Mouse (Mus musculus): ENCODE results near the gene Rmi1. TPM values are rescaled to one million over a fixed set of nuclear protein-coding genes. Genes with fewer than 3 reads are reported as not detected.

Gene Rmi1
- total and polyA plus RNA-seq, 3 experiments: 15.5 to 21.4 TPM; not detected in 1

GRCm38 (mm10) chr13:58419266-58419665 lies 17.2 kb downstream of the Rmi1 start:
- no peak for DNase-seq (ENCODE audit: low read depth, low spot score)
- H3K36me3 ChIP-seq (ENCODE audit: control insufficient read depth in 1 of 2, insufficient read depth in 2 of 2, low read length in 2 of 2): no peaks in the 10 kb centered on the region
- no peak overlapping the region for H3K27ac ChIP-seq (ENCODE audit: control insufficient read depth, low read depth, low read length)
- H3K4me3 ChIP-seq (ENCODE audit: control insufficient read depth in 1 of 2, insufficient read depth in 1 of 2, low read depth in 2 of 2, low read length in 2 of 2): no peak overlapping the region
- no peaks in the 10 kb centered on the region for H3K27me3 ChIP-seq (ENCODE audit: control insufficient read depth in 1 of 2, insufficient read depth in 2 of 2, low read length in 2 of 2)
- no peaks in the 10 kb centered on the region for H3K79me2 ChIP-seq (ENCODE audit: control insufficient read depth, insufficient read depth, low read length, poor library complexity)
- H3K9ac ChIP-seq (ENCODE audit: control insufficient read depth, low read depth, low read length, poor library complexity, severe bottlenecking): no peak overlapping the region
- H3K4me1 ChIP-seq (ENCODE audit: control insufficient read depth in 1 of 2, insufficient read depth in 2 of 2, low read length in 2 of 2): no peaks in the 10 kb centered on the region
- TF ChIP-seq GATA1 (IDR thresholded peaks at IDR 0.05; ENCODE audit: low read depth, low read length) (no peak), MYC (IDR thresholded peaks at IDR 0.05; ENCODE audit: low read depth, low read length) (no peak), ZMIZ1 (IDR thresholded peaks at IDR 0.05; ENCODE audit: low read depth, low read length) (no peak)
- no peaks in the 10 kb centered on the region for H3K9me3 ChIP-seq (replicated peaks; ENCODE audit: insufficient read depth, low read length)

GRCm38 (mm10) chr13:58421026-58421425 lies 19.0 kb downstream of the Rmi1 start:
- no peak overlapping the region for H3K27ac ChIP-seq (ENCODE audit: control insufficient read depth, low read depth, low read length)
- H3K79me2 ChIP-seq (ENCODE audit: control insufficient read depth, insufficient read depth, low read length, poor library complexity): no peaks in the 10 kb centered on the region
- H3K4me3 ChIP-seq (ENCODE audit: control insufficient read depth in 1 of 2, insufficient read depth in 1 of 2, low read depth in 2 of 2, low read length in 2 of 2): no peak overlapping the region
- TF ChIP-seq UBTF (IDR thresholded peaks at IDR 0.05; ENCODE audit: borderline replicate concordance, insufficient read depth, low read depth, low read length): no peak
- TF ChIP-seq TAL1 (IDR thresholded peaks at IDR 0.05; ENCODE audit: low read length): no peak
- no peak for TF ChIP-seq ZC3H11A (IDR thresholded peaks at IDR 0.05; ENCODE audit: low read depth, low read length)
- TF ChIP-seq POLR2A (IDR thresholded peaks at IDR 0.05; ENCODE audit: control insufficient read depth in 1 of 2, insufficient read depth in 1 of 2, low read depth in 1 of 2, low read length in 2 of 2, poor library complexity in 1 of 2): no peak
- no peak for TF ChIP-seq ETS1 (IDR thresholded peaks at IDR 0.05; ENCODE audit: low read depth, low read length)
- no peak for TF ChIP-seq MAFK (IDR thresholded peaks at IDR 0.05; ENCODE audit: borderline replicate concordance, low read depth, low read length)
- no peak for TF ChIP-seq GABPA (IDR thresholded peaks at IDR 0.05; ENCODE audit: low read depth, low read length)
- TF ChIP-seq HCFC1 (IDR thresholded peaks at IDR 0.05; ENCODE audit: low read depth, low read length): no peak
- TF ChIP-seq GATA1 (IDR thresholded peaks at IDR 0.05; ENCODE audit: low read depth, low read length): no peak
- peaks cover 0 to 2% of the 10 kb centered on the region in 2 experiments; a peak in 1 of 4 replicates for H3K27me3 ChIP-seq (ENCODE audit: control insufficient read depth in 1 of 2, insufficient read depth in 2 of 2, low read length in 2 of 2)
- H3K36me3 ChIP-seq (ENCODE audit: control insufficient read depth in 1 of 2, insufficient read depth in 2 of 2, low read length in 2 of 2): no peaks in the 10 kb centered on the region
- DNase-seq (ENCODE audit: low read depth, low spot score): no peak
- no peaks in the 10 kb centered on the region for H3K9me3 ChIP-seq (replicated peaks; ENCODE audit: insufficient read depth, low read length)
- no peak overlapping the region for H3K9ac ChIP-seq (ENCODE audit: control insufficient read depth, low read depth, low read length, poor library complexity, severe bottlenecking)
- H3K4me1 ChIP-seq (ENCODE audit: control insufficient read depth in 1 of 2, insufficient read depth in 2 of 2, low read length in 2 of 2): no peaks in the 10 kb centered on the region

GRCm38 (mm10) chr13:58422242-58422641 lies 20.2 kb downstream of the Rmi1 start:
- H3K79me2 ChIP-seq (ENCODE audit: control insufficient read depth, insufficient read depth, low read length, poor library complexity): no peaks in the 10 kb centered on the region
- H3K4me3 ChIP-seq (ENCODE audit: control insufficient read depth in 1 of 2, insufficient read depth in 1 of 2, low read depth in 2 of 2, low read length in 2 of 2): no peak overlapping the region
- H3K9ac ChIP-seq (ENCODE audit: control insufficient read depth, low read depth, low read length, poor library complexity, severe bottlenecking): no peak overlapping the region
- TF ChIP-seq TBP (IDR thresholded peaks at IDR 0.05; ENCODE audit: low read depth, low read length) (no peak), ZC3H11A (IDR thresholded peaks at IDR 0.05; ENCODE audit: low read depth, low read length) (no peak), JUND (IDR thresholded peaks at IDR 0.05; ENCODE audit: low read depth, low read length) (no peak), POLR2AphosphoS2 (IDR thresholded peaks at IDR 0.05; ENCODE audit: low read length) (no peak), BHLHE40 (IDR thresholded peaks at IDR 0.05; ENCODE audit: borderline replicate concordance, low read depth, low read length) (no peak)
- DNase-seq (ENCODE audit: low read depth, low spot score): no peak
- H3K9me3 ChIP-seq (replicated peaks; ENCODE audit: insufficient read depth, low read length): no peaks in the 10 kb centered on the region
- peaks cover 0 to 5% of the 10 kb centered on the region in 2 experiments; a peak in 2 of 4 replicates for H3K27me3 ChIP-seq (ENCODE audit: control insufficient read depth in 1 of 2, insufficient read depth in 2 of 2, low read length in 2 of 2)
- no peaks in the 10 kb centered on the region for H3K4me1 ChIP-seq (ENCODE audit: control insufficient read depth in 1 of 2, insufficient read depth in 2 of 2, low read length in 2 of 2)
- H3K36me3 ChIP-seq (ENCODE audit: control insufficient read depth in 1 of 2, insufficient read depth in 2 of 2, low read length in 2 of 2): no peaks in the 10 kb centered on the region
- H3K27ac ChIP-seq (ENCODE audit: control insufficient read depth, low read depth, low read length): no peak overlapping the region

All from MEL (cell line).